In the genomic region with DNA sequence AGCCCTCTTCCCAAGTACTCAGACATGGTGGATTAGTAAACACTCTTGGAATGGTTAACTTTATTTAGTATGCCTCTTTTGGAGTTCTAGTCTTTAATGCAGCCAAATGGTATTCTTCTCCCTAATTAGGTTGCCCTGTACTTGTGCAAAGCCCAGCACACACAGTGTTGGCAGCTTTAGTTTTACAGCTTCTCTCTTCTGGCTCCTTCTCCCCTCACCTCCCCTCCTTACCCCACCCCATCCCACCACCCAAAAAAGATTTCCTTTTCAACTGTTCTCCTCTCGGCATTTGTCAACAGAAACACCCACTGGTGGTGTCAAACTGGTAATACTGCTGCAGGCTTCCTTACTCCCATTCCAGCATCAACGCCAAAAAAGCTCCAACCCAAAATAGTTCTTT, we compare ENCODE assay signal across 12 mouse cellular contexts. TPM values are rescaled to one million over a fixed set of nuclear protein-coding genes. Genes with fewer than 3 reads are reported as not detected.
A peak's percentile ranks its signal among the peaks of the same experiment; 100 is the strongest.
DNase-seq lines count a peak whose midpoint lies in the region; ATAC-seq and TF ChIP-seq lines count a peak whose summit lies in the region.
"Had no signal": no experiment of that assay in that cellular context is flagged by ENCODE, and none has a peak within 500 bp of the region (broad histone marks: within the 10 kb centered on the region; RNA-seq: fewer than 3 reads in every experiment).

No protein-coding gene starts in this region.

- no peak for ATAC-seq in hindbrain, embryonic 13.5 days (ENCODE audit: low FRiP score)
- no peak for ATAC-seq in neural tube, embryonic 12.5 days (ENCODE audit: low FRiP score, low read depth)
- ATAC-seq: liver, embryonic 12.5 days had no signal

- no peak for DNase-seq in layer of hippocampus, adult 2 months (ENCODE audit: low spot score in 2 of 2)
- DNase-seq in layer of hippocampus, postnatal 10 days (ENCODE audit: low spot score in 2 of 2): no peak
- no peak for DNase-seq in forebrain, embryonic 10.5 days (ENCODE audit: extremely low spot score, low spot score)
- no peak for DNase-seq in kidney, postnatal 14 days
- DNase-seq in gastrocnemius, postnatal 36 days: no peak
- no peak for DNase-seq in ovary, postnatal 14 days (ENCODE audit: low spot score)
- DNase-seq: adrenal gland, adult 8-10 months; kidney, postnatal 10 days had no signal

- H3K9ac ChIP-seq in hindbrain, embryonic 13.5 days: no peak overlapping the region
- H3K9ac ChIP-seq in neural tube, embryonic 12.5 days: no peak overlapping the region
- H3K9ac ChIP-seq: embryonic facial prominence, embryonic 12.5 days; liver, embryonic 12.5 days had no signal

- 23% methylated on average over 2 of the region's 2 CpGs for WGBS in forebrain, embryonic 10.5 days
- 20% methylated on average over 2 of the region's 2 CpGs for WGBS in hindbrain, embryonic 13.5 days
- WGBS in neural tube, embryonic 12.5 days: 27% methylated on average over 2 of the region's 2 CpGs

- TF ChIP-seq CTCF in layer of hippocampus, adult 2 months (conservative IDR thresholded peaks at IDR 0.05): 0 out of 2 replicates have a peak, but pooled peaks have one; percentile 15

- H3K27me3 ChIP-seq in forebrain, embryonic 10.5 days (ENCODE audit: poor library complexity, severe bottlenecking): peaks cover 82% of the 10 kb centered on the region
- peaks cover 17% of the 10 kb centered on the region; the same call in 1 of the 2 replicates for H3K27me3 ChIP-seq in hindbrain, embryonic 13.5 days
- H3K27me3 ChIP-seq in neural tube, embryonic 12.5 days (replicated peaks): peaks cover 5% of the 10 kb centered on the region; the same call in 1 of the 2 replicates

- peaks cover 23% of the 10 kb centered on the region for H3K4me1 ChIP-seq in forebrain, embryonic 10.5 days
- H3K4me1 ChIP-seq in hindbrain, embryonic 13.5 days (replicated peaks): peaks cover 5% of the 10 kb centered on the region
- H3K4me1 ChIP-seq in neural tube, embryonic 12.5 days: no peaks in the 10 kb centered on the region
- H3K4me1 ChIP-seq: embryonic facial prominence, embryonic 12.5 days; liver, embryonic 12.5 days had no signal

- no peaks in the 10 kb centered on the region for H3K9me3 ChIP-seq in forebrain, embryonic 10.5 days
- H3K9me3 ChIP-seq in hindbrain, embryonic 13.5 days: no peaks in the 10 kb centered on the region
- H3K9me3 ChIP-seq in neural tube, embryonic 12.5 days: no peaks in the 10 kb centered on the region
- H3K9me3 ChIP-seq: embryonic facial prominence, embryonic 12.5 days; liver, embryonic 12.5 days had no signal

- H3K36me3 ChIP-seq in forebrain, embryonic 10.5 days (replicated peaks): no peaks in the 10 kb centered on the region; the same call in 1 of the 2 replicates
- no peaks in the 10 kb centered on the region for H3K36me3 ChIP-seq in hindbrain, embryonic 13.5 days
- H3K36me3 ChIP-seq in neural tube, embryonic 12.5 days: no peaks in the 10 kb centered on the region
- H3K36me3 ChIP-seq: embryonic facial prominence, embryonic 12.5 days; liver, embryonic 12.5 days had no signal

- peak overlapping the region; percentile 56 for H3K4me2 ChIP-seq in hindbrain, embryonic 13.5 days
- H3K4me2 ChIP-seq in neural tube, embryonic 12.5 days (replicated peaks): peak overlapping the region; percentile 60
- H3K4me2 ChIP-seq: liver, embryonic 12.5 days had no signal

- H3K4me3 ChIP-seq in layer of hippocampus, adult 2 months: peak overlapping the region; percentile 78
- peak overlapping the region; percentile 67 for H3K4me3 ChIP-seq in forebrain, embryonic 10.5 days
- H3K4me3 ChIP-seq in hindbrain, embryonic 13.5 days: peak overlapping the region; percentile 22
- no peak overlapping the region for H3K4me3 ChIP-seq in neural tube, embryonic 12.5 days
- H3K4me3 ChIP-seq: embryonic facial prominence, embryonic 12.5 days; liver, embryonic 12.5 days had no signal

- intact Hi-C loops in gastrocnemius, postnatal 36 days (cut with DNase I): no loop called here

- H3K27ac ChIP-seq in layer of hippocampus, adult 2 months: peak overlapping the region; percentile 81; the same call in 1 of the 2 replicates
- no peak overlapping the region for H3K27ac ChIP-seq in forebrain, embryonic 10.5 days
- H3K27ac ChIP-seq in hindbrain, embryonic 13.5 days: no peak overlapping the region
- H3K27ac ChIP-seq in neural tube, embryonic 12.5 days: no peak overlapping the region
- H3K27ac ChIP-seq: embryonic facial prominence, embryonic 12.5 days; liver, embryonic 12.5 days had no signal

RNA-seq across cellular contexts. Expression of gene Cdkl5, which starts 1.8 kb away (rescaled TPM):
- 100 to 1,000 TPM; 109 to 113 TPM for total RNA-seq in layer of hippocampus, adult 2 months (2021)
- total RNA-seq in layer of hippocampus, postnatal 10 days (2021): 10 to 100 TPM; 93.4 to 95.9 TPM
- polyA plus RNA-seq in forebrain, embryonic 10.5 days (2016; fragmentation: Nextera tagmentation; extraction: Ambion mirVana): 3.0 and 3.2 TPM in 2 replicates
- polyA plus RNA-seq in hindbrain, embryonic 13.5 days (2015; fragmentation: Nextera tagmentation; extraction: Ambion mirVana): 3.5 TPM in 2 replicates
- 2.7 and 3.2 TPM in 2 replicates for polyA plus RNA-seq in neural tube, embryonic 12.5 days (2016; fragmentation: Nextera tagmentation; extraction: Ambion mirVana)
- total RNA-seq in gastrocnemius, postnatal 36 days (2021): 1 to 10 TPM in 1 of 2 experiments, under 1 TPM in 1; 0.84 to 1.1 TPM

Comparison
In these comparisons a context has a peak if more than half of its experiments do, and no peak if none do; other contexts are left out.
1. RNA of gene Cdkl5, which starts 1.8 kb away (total RNA-seq): 109 to 113 TPM in layer of hippocampus, adult 2 months and 93.4 to 95.9 TPM in layer of hippocampus, postnatal 10 days; 0.84 to 1.1 TPM in gastrocnemius, postnatal 36 days; every median in the first group is over 10 times any median in the second.